Mouse (Mus musculus) limb, embryonic 11.5 days (tissue): ENCODE data around the gene Dnajc28. TPM values are rescaled to one million over a fixed set of nuclear protein-coding genes. Genes with fewer than 3 reads are reported as not detected.
A peak's percentile ranks its signal among the peaks of the same experiment; 100 is the strongest.
"Not testable (repeated sequence)": the region's sequence is repeated elsewhere in the genome, so short reads cannot be mapped to it uniquely, and the experiment has no call there.

Source experiments
- ATAC-seq: fragments of 200-750 bp; cut with Nextera tagmentation; 2 replicates; pipeline ENCODE4 v1.8.0; 2017; ENCODE audit warnings: low read depth; ENCODE audit not compliant: insufficient number of reproducible peaks, low FRiP score, low TSS enrichment
- DNase-seq: peaks from one replicate; pipeline ENCODE4 v3.0.0-alpha.2; 2015; ENCODE audit warnings: low spot score
- H3K27ac ChIP-seq: fragments of 300-500 bp; sonication (generic); replicated peaks from 2 replicates; pipeline ENCODE4 v1.5.1; 2014; ENCODE audit warnings: low read depth, mild to moderate bottlenecking, low read length
- H3K27me3 ChIP-seq: fragments of 300-500 bp; sonication (generic); 2 replicates; pipeline ENCODE4 v1.6.1; 2014; ENCODE audit warnings: mild to moderate bottlenecking, low read length, mixed read lengths; ENCODE audit not compliant: control insufficient read depth, insufficient read depth
- H3K36me3 ChIP-seq: fragments of 300-500 bp; sonication (generic); 2 replicates; pipeline ENCODE4 v1.6.1; 2014; ENCODE audit warnings: mild to moderate bottlenecking, low read length, moderate library complexity, mixed read lengths; ENCODE audit not compliant: control insufficient read depth, insufficient read depth
- H3K4me1 ChIP-seq: fragments of 300-500 bp; sonication (generic); 2 replicates; pipeline ENCODE4 v1.6.1; 2014; ENCODE audit warnings: low read length, mixed read lengths; ENCODE audit not compliant: control insufficient read depth, insufficient read depth
- H3K4me2 ChIP-seq: fragments of 300-500 bp; sonication (generic); 2 replicates; pipeline ENCODE4 v1.6.1; 2014; ENCODE audit warnings: low read depth, mild to moderate bottlenecking, moderate library complexity; ENCODE audit not compliant: severe bottlenecking
- H3K4me3 ChIP-seq: fragments of 300-500 bp; sonication (generic); 2 replicates; pipeline ENCODE4 v1.5.1; 2014; ENCODE audit warnings: low read depth, low read length
- H3K9ac ChIP-seq: fragments of 300-500 bp; sonication (generic); 2 replicates; pipeline ENCODE4 v1.6.1; 2014; ENCODE audit warnings: mild to moderate bottlenecking, low read length
- H3K9me3 ChIP-seq: fragments of 300-500 bp; sonication (generic); 2 replicates; pipeline ENCODE4 v1.6.1; 2016; ENCODE audit warnings: low read length; ENCODE audit not compliant: control insufficient read depth
- WGBS: fragments of 180-500 bp; shearing (Covaris S2); extraction: QIAGEN DNeasy Blood & Tissue Kit; methylation state at CpG from one replicate; pipeline ENCODE4 v1.1.7; 2014; 5-methylcytosine and 5-hydroxymethylcytosine counted together
- polyA plus RNA-seq: library from polyadenylated mRNA; unstranded; fragments of >200 nt; fragmentation: Nextera tagmentation; extraction: Ambion mirVana; gene quantifications from 2 replicates; pipeline ENCODE4 v1.2.1, GENCODE M21; 2014

Gene Dnajc28
- polyA plus RNA-seq, 1 experiment from 2014 or later = 6.4 TPM

DNA sequence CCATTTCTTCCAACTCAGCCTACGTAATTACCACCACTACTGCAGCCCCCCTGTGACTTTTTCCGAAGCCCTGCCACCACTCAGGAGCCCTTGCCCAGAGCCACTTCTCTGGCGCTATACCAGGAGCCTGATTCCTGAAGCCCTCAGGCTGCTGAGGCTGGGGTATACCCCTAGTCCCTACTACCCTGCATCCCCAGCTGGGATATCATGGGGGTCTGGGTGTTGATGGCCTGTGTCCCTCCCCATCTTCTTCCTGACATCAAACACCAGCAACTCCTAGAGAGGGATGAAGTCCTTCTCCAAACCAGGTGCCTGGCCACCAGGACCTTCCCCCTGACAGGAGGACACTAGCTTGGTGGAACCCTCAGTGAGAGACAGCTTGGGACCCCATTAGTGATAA lies 33.4 kb upstream of the Dnajc28 start:
- no peak overlapping the region for H3K27ac ChIP-seq
- DNase-seq = no peak
- peaks cover 35% of the 10 kb centered on the region for H3K36me3 ChIP-seq
- H3K9me3 ChIP-seq = no peaks in the 10 kb centered on the region
- no peak overlapping the region for H3K4me2 ChIP-seq
- 95% methylated on average over 3 of the region's 3 CpGs for WGBS
- H3K4me3 ChIP-seq = no peak overlapping the region
- H3K9ac ChIP-seq = no peak overlapping the region
- ATAC-seq = no peak
- H3K27me3 ChIP-seq = no peaks in the 10 kb centered on the region
- 0 out of 2 replicates have a peak, but pooled peaks cover 3% of the 10 kb centered on the region for H3K4me1 ChIP-seq

DNA sequence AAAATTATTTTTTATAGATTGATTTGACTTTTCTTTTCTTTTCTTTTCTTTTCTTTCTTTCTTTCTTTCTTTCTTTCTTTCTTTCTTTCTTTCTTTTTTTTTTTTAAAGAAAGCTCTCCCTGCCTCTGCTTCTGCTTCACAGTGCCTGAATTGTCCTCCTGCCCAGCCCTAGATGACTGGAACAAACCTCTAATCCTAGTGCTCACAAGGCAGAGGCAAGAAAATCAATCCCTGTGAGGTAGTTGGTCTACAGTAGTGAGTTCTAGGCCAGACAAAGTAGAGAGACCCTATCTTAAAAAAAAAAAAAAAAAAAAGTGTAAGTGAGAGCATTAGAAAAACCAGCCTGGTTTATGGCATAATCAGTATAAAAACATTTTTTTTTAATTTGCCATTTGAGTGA lies 31.0 kb upstream of the Dnajc28 start:
- Histone ChIP-seq H3K27ac (no peak overlapping the region), H3K27me3 (no peaks in the 10 kb centered on the region), H3K4me3 (no peak overlapping the region), H3K4me2 (no peak overlapping the region), H3K4me1 (0 out of 2 replicates have a peak, but pooled peaks cover 3% of the 10 kb centered on the region), H3K36me3 (peaks cover 11% of the 10 kb centered on the region), H3K9ac (no peak overlapping the region), H3K9me3 (no peaks in the 10 kb centered on the region)
- ATAC-seq (no peak), DNase-seq (no peak)

DNA sequence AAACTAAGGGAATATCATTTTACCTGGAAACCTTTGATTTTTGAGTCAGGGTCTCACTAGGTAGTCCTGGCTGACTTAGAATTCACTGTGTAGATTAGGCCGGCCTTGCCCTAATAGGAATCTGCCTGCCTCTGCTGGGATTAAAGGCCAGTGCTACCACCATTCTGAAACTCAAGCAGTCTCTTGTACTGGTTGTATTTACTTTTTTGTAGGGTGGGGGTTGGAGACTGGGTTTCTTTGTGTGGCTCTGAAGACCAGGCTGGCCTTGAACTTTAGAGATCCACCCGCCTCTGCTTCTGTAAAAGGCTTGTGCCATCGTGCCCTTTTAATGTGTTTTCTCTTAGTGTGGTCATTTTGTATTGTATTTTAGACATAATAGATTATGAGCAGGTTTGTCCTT lies 30.4 kb upstream of the Dnajc28 start:
- Histone ChIP-seq H3K4me1 (0 out of 2 replicates have a peak, but pooled peaks cover 3% of the 10 kb centered on the region), H3K9ac (no peak overlapping the region), H3K9me3 (no peaks in the 10 kb centered on the region), H3K4me2 (peak overlapping the region; percentile 79), H3K27ac (no peak overlapping the region), H3K36me3 (peaks cover 9% of the 10 kb centered on the region; the same call in 1 of the 2 replicates), H3K4me3 (peak overlapping the region; percentile 76), H3K27me3 (no peaks in the 10 kb centered on the region)
- 70% methylated on average over 3 of the region's 3 CpGs for WGBS
- no peak for ATAC-seq
- DNase-seq = no peak

DNA sequence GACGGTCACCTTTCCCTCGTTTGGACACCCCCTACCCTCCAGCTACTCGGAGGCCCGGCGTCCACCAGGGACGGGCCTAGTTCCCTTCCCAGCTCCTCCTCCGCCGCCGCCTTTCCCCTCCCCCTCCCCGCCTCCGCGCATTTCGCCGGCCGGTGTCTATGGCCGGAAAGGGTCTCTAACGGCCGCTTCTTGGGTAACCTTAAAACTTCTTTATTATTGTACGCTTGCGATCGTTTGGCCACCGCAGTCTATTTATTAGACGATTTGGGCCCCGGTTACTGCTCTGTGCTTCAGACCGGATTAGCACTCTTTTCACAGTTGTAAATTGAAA lies 29.4 kb upstream of the Dnajc28 start:
- Histone ChIP-seq H3K9ac (peak overlapping the region; percentile 85), H3K27ac (peak overlapping the region; percentile 85), H3K27me3 (no peaks in the 10 kb centered on the region), H3K36me3 (peaks cover 9% of the 10 kb centered on the region; the same call in 1 of the 2 replicates), H3K4me1 (0 out of 2 replicates have a peak, but pooled peaks cover 3% of the 10 kb centered on the region), H3K9me3 (no peaks in the 10 kb centered on the region), H3K4me2 (peak overlapping the region; percentile 79), H3K4me3 (peak overlapping the region; percentile 76)
- WGBS = under 1% methylated on average over 23 of the region's 25 CpGs
- peak; percentile 33 for ATAC-seq
- peak; percentile 88 for DNase-seq

DNA sequence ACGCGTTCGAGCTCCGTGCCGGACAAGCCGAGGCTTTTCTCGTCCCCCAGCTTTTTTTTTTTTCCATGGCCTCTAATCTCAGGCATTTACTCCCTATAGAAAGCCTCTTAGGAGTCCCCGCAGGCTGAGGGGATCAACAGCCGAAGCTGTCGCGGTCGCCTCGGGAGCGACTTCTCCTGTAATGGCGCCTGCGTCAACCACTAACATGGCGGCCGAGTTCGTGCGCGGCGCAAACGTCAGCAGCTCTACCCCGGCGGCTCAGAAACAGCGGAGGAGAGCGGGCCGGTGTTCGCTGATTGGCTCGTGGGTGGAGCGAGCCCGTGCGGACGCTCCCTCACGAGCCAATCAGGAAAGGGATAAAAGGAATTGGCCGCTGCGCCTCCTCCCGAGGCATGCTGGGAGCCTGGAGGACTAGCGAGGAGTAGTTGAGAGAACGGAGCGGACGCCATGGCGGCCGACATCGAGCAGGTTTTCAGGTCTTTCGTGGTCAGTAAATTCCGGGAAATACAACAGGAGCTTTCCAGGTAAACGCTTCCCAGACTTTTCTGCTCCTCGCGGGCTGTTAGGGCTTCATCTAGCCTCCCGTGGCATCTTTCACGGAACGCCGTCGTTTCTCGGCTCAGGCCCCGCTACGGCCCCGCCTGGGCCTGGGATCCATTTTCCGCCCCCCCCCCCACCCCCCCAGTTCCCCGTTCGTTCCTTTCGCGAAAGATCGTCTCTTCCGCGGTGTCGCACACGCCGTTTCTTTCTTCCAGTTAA lies 28.8 kb upstream of the Dnajc28 start, which contains the start of gene Son:
Gene Son, plus strand, starts transcription at position 46 of the 759 bp plus-strand sequence.
- DNase-seq = peak; percentile 96
- no peaks in the 10 kb centered on the region for H3K27me3 ChIP-seq
- under 1% methylated on average over 70 of the region's 70 CpGs for WGBS
- peak within 1 kb of the TSS; percentile 79 for H3K4me2 ChIP-seq
- H3K4me1 ChIP-seq = 0 out of 2 replicates have a peak, but pooled peaks cover 3% of the 10 kb centered on the region
- H3K36me3 ChIP-seq = peaks cover 14% of the 10 kb centered on the region; the same call in 1 of the 2 replicates
- ATAC-seq = peak; percentile 95
- peak within 1 kb of the TSS; percentile 85 for H3K27ac ChIP-seq
- H3K4me3 ChIP-seq = peak within 1 kb of the TSS; percentile 76
- H3K9me3 ChIP-seq = no peaks in the 10 kb centered on the region
- peak within 1 kb of the TSS; percentile 85 for H3K9ac ChIP-seq

- H3K4me2 ChIP-seq = peak within 1 kb of the TSS; percentile 79
- H3K4me1 ChIP-seq = 0 out of 2 replicates have a peak, but pooled peaks cover 3% of the 10 kb centered on the region
- peak within 1 kb of the TSS; percentile 85 for H3K27ac ChIP-seq
- peaks cover 10% of the 10 kb centered on the region; the same call in 1 of the 2 replicates for H3K36me3 ChIP-seq
- ATAC-seq (peak; percentile 83), DNase-seq (peak; percentile 93)
- H3K4me3 ChIP-seq = peak within 1 kb of the TSS; percentile 76
- peak within 1 kb of the TSS; percentile 85 for H3K9ac ChIP-seq
- under 1% methylated on average over 59 of the region's 59 CpGs for WGBS
- H3K27me3 ChIP-seq = no peaks in the 10 kb centered on the region
- H3K9me3 ChIP-seq = no peaks in the 10 kb centered on the region
Observed at GRCm38 (mm10) chr16:91646681-91647419, 28.0 kb upstream of the Dnajc28 start, which contains the start of gene Gart. Gene Gart, minus strand, starts transcription at chr16:91646952.

GRCm38 (mm10) chr16:91645995-91646602 lies 27.3 kb upstream of the Dnajc28 start:
- ATAC-seq = no peak
- H3K9me3 ChIP-seq = no peaks in the 10 kb centered on the region
- peak overlapping the region; percentile 79 for H3K4me2 ChIP-seq
- H3K27ac ChIP-seq = no peak overlapping the region
- H3K4me3 ChIP-seq = peak overlapping the region; percentile 76
- peak overlapping the region; percentile 65 for H3K9ac ChIP-seq
- H3K36me3 ChIP-seq = peaks cover 8% of the 10 kb centered on the region; the same call in 1 of the 2 replicates
- WGBS = 1% methylated on average over 11 of the region's 11 CpGs
- 0 out of 2 replicates have a peak, but pooled peaks cover 3% of the 10 kb centered on the region for H3K4me1 ChIP-seq
- no peaks in the 10 kb centered on the region for H3K27me3 ChIP-seq
- DNase-seq = peak; percentile 39

DNA sequence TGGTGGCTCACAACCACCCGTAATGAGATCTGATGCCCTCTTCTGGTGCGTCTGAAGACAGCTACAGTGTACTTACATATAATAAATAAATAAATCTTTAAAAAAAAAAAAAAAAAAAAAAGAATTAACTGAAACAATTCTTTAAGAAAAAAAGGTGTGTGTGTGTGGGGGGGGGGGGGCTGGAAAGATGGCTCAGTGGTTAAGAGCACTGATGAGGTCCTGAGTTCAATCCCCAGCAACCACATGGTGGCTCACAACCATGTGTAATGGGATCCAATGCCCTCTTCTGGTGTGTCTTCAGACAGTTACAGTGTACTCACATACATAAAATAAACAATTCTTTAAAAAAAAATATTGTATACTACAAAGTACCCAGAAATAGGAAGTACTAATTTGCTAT lies 26.6 kb upstream of the Dnajc28 start:
- no CpG with 5 or more reads among the region's 2 CpGs for WGBS
- H3K27me3 ChIP-seq, DNase-seq, H3K4me2 ChIP-seq, H3K9ac ChIP-seq, ATAC-seq, H3K9me3 ChIP-seq, H3K4me3 ChIP-seq, H3K36me3 ChIP-seq, H3K27ac ChIP-seq, H3K4me1 ChIP-seq: not testable (repeated sequence)
